Mouse (Mus musculus): ENCODE results near the gene B3gnt4.

Gene B3gnt4

GRCm38 (mm10) chr5:123525916-123526495 lies 15.7 kb downstream of the B3gnt4 start:
- DNase-seq (ENCODE audit: low spot score in 2 of 2): peak; percentile 2 to 3

- peak; percentile 3 to 4 for DNase-seq (ENCODE audit: low spot score in 2 of 2)
These were observed 18.4 kb downstream of the B3gnt4 start for GRCm38 (mm10) chr5:123528641-123529040.

GRCm38 (mm10) chr5:123530056-123530455 lies 19.8 kb downstream of the B3gnt4 start:
- DNase-seq (ENCODE audit: low spot score in 2 of 2): peak; percentile 1 to 4

GRCm38 (mm10) chr5:123533801-123534200 lies 23.5 kb downstream of the B3gnt4 start:
- peak in 1 of 2 experiments; percentile 1 for DNase-seq (ENCODE audit: low spot score in 2 of 2)

- DNase-seq (ENCODE audit: low spot score in 2 of 2): no peak
These were observed 45.4 kb downstream of the B3gnt4 start for GRCm38 (mm10) chr5:123555693-123556092.

GRCm38 (mm10) chr5:123556451-123556850 lies 46.2 kb downstream of the B3gnt4 start:
- DNase-seq (ENCODE audit: low spot score in 2 of 2): peak; percentile 36 to 47

- peak in 1 of 2 experiments; percentile 2 for DNase-seq (ENCODE audit: low spot score in 2 of 2)
These were observed 49.3 kb downstream of the B3gnt4 start for GRCm38 (mm10) chr5:123559588-123559987.

GRCm38 (mm10) chr5:123561128-123561527 lies 50.9 kb downstream of the B3gnt4 start:
- peak in 1 of 2 experiments; percentile 6 for DNase-seq (ENCODE audit: low spot score in 2 of 2)

Measured in frontal cortex, postnatal 10 days (tissue).